Mouse (Mus musculus) liver, embryonic 14.5 days (tissue): ENCODE results near the gene Angptl2. TPM values are rescaled to one million over a fixed set of nuclear protein-coding genes. Genes with fewer than 3 reads are reported as not detected.

Source experiments
- ATAC-seq: fragments of 200-750 bp; cut with Nextera tagmentation; 2 replicates; pipeline ENCODE4 v1.8.0; 2017; ENCODE audit warnings: moderate number of reproducible peaks, mild to moderate bottlenecking, moderate library complexity; ENCODE audit not compliant: insufficient read depth
- DNase-seq, 3 experiments: peaks; one replicate each; pipeline ENCODE4 v3.0.0-alpha.2; 2012 to 2013; ENCODE audit warnings: low read depth in 3 of 3, low spot score in 3 of 3
- H3K27ac ChIP-seq: fragments of 300-500 bp; sonication (generic); 2 replicates; pipeline ENCODE4 v1.5.1; 2014; ENCODE audit warnings: moderate library complexity, mild to moderate bottlenecking, control low read depth, inconsistent platforms
- H3K27me3 ChIP-seq: fragments of 300-500 bp; sonication (generic); 2 replicates; pipeline ENCODE4 v1.6.1; 2014; ENCODE audit warnings: mild to moderate bottlenecking, low read length, moderate library complexity; ENCODE audit not compliant: control insufficient read depth, insufficient read depth
- H3K36me3 ChIP-seq: fragments of 300-500 bp; sonication (generic); replicated peaks from 2 replicates; pipeline ENCODE4 v1.6.1; 2014; ENCODE audit warnings: low read depth; ENCODE audit not compliant: control insufficient read depth, insufficient read depth
- H3K4me1 ChIP-seq, 2 experiments: fragments of 200-500 bp in 1 of 2; fragments of 300-500 bp in 1 of 2; sonication (generic) in 1 of 2; replicated peaks; 2 replicates each; pipeline ENCODE4 v1.6.1; 2012 to 2014; ENCODE audit warnings: antibody characterized with exemption in 1 of 2, inconsistent platforms in 1 of 2, low read length in 1 of 2; ENCODE audit not compliant: control insufficient read depth in 2 of 2, insufficient read depth in 2 of 2
- H3K4me2 ChIP-seq: fragments of 300-500 bp; sonication (generic); 2 replicates; pipeline ENCODE4 v1.6.1; 2014; ENCODE audit warnings: low read depth, mild to moderate bottlenecking, control low read depth, moderate library complexity
- H3K4me3 ChIP-seq, 2 experiments: fragments of 200-500 bp in 1 of 2; fragments of 300-500 bp in 1 of 2; sonication (generic) in 1 of 2; 2 replicates each; pipeline ENCODE4 v1.5.1; 2012 to 2014; ENCODE audit warnings: low read depth in 2 of 2, low read length in 2 of 2, mild to moderate bottlenecking in 2 of 2, control low read depth in 1 of 2, inconsistent platforms in 1 of 2, moderate library complexity in 1 of 2; ENCODE audit not compliant: insufficient read depth in 1 of 2
- H3K9ac ChIP-seq: fragments of 300-500 bp; sonication (generic); replicated peaks from 2 replicates; pipeline ENCODE4 v1.6.1; 2014; ENCODE audit warnings: mild to moderate bottlenecking, control low read depth, moderate library complexity
- H3K9me3 ChIP-seq: fragments of 300-500 bp; sonication (generic); 2 replicates; pipeline ENCODE4 v1.6.1; 2016; ENCODE audit warnings: low read length, mixed read lengths; ENCODE audit not compliant: control insufficient read depth
- CTCF ChIP-seq: IDR thresholded peaks from 2 replicates; pipeline ENCODE4 v1.5.1; 2016; ENCODE audit warnings: antibody characterized with exemption, low read depth, control low read depth
- EP300 ChIP-seq: IDR thresholded peaks from 2 replicates; pipeline ENCODE4 v1.6.1; 2016; ENCODE audit warnings: antibody characterized with exemption, low read depth
- WGBS: fragments of 180-500 bp; shearing (Covaris S2); extraction: QIAGEN DNeasy Blood & Tissue Kit; methylation state at CpG from one replicate; pipeline ENCODE4 v1.1.7; 2014; ENCODE audit not compliant: insufficient replicate concordance; 5-methylcytosine and 5-hydroxymethylcytosine counted together
- polyA plus RNA-seq, 2 experiments: library from polyadenylated mRNA; depleted of rRNA in 1 of 2; stranded (reverse) in 1 of 2; unstranded in 1 of 2; fragments of >200 nt; fragmentation: Nextera tagmentation in 1 of 2; extraction: Ambion mirVana in 1 of 2; gene quantifications; 2 replicates each; pipeline versions ENCODE4 v1.2.1 to v1.2.3; 2012 to 2014

Gene Angptl2
- polyA plus RNA-seq, 2 experiments: 1.3 to 1.8 TPM

- Histone ChIP-seq H3K4me2 (no peak overlapping the region), H3K4me1 (no peaks in the 10 kb centered on the region; a peak in 2 of 4 replicates), H3K36me3 (no peaks in the 10 kb centered on the region), H3K27ac (no peak overlapping the region), H3K9me3 (no peaks in the 10 kb centered on the region), H3K4me3 (no peak overlapping the region), H3K9ac (no peak overlapping the region), H3K27me3 (no peaks in the 10 kb centered on the region)
- no peak for DNase-seq
- TF ChIP-seq EP300 (no peak), CTCF (no peak)
- ATAC-seq: no peak
- 72% methylated on average over 12 of the region's 12 CpGs for WGBS
Measured at GRCm38 (mm10) chr2:33274719-33275490, 59.0 kb downstream of the Angptl2 start.

- Histone ChIP-seq H3K4me2 (no peak overlapping the region), H3K9me3 (no peaks in the 10 kb centered on the region), H3K27me3 (no peaks in the 10 kb centered on the region), H3K4me1 (peaks cover 0 to 7% of the 10 kb centered on the region in 2 experiments; a peak in 2 of 4 replicates), H3K9ac (no peak overlapping the region), H3K27ac (no peak overlapping the region), H3K4me3 (no peak overlapping the region), H3K36me3 (no peaks in the 10 kb centered on the region)
- TF ChIP-seq CTCF: no peak
- TF ChIP-seq EP300: no peak
- ATAC-seq (no peak), DNase-seq (no peak)
- WGBS: 73% methylated on average over 10 of the region's 10 CpGs
Measured at GRCm38 (mm10) chr2:33279758-33280157, 63.9 kb downstream of the Angptl2 start.

DNA sequence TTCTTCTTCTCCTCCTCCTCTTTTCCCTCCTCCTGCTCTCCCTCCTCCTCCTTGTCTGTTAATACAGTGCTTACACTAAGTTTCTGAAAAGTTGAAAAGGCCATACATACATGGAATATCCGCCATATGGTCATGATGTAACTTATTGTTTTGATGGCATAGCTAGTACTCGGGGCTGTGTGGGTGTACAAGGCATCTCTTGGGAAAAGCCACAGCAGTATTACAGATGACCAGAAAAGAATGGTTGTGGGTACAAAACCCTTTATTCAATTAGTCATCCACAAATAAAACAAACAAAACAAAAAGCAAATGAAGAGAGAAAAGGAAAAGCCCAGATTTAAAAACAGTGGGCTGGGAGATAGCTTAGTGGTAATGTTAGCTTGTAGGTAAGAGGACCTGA lies 64.7 kb downstream of the Angptl2 start:
- ATAC-seq: no peak
- 52% methylated on average over 2 of the region's 2 CpGs for WGBS
- TF ChIP-seq CTCF: no peak
- TF ChIP-seq EP300: no peak

GRCm38 (mm10) chr2:33281807-33282206 lies 65.9 kb downstream of the Angptl2 start:
- no peaks in the 10 kb centered on the region for H3K36me3 ChIP-seq
- H3K9ac ChIP-seq: no peak overlapping the region
- peaks cover 0 to 7% of the 10 kb centered on the region in 2 experiments; a peak in 2 of 4 replicates for H3K4me1 ChIP-seq
- ATAC-seq (no peak), DNase-seq (no peak)
- H3K4me2 ChIP-seq: no peak overlapping the region
- H3K4me3 ChIP-seq: no peak overlapping the region
- H3K27me3 ChIP-seq: no peaks in the 10 kb centered on the region
- H3K27ac ChIP-seq: no peak overlapping the region
- no peaks in the 10 kb centered on the region for H3K9me3 ChIP-seq
- no peak for TF ChIP-seq EP300
- TF ChIP-seq CTCF: no peak
- WGBS: 68% methylated on average over 5 of the region's 5 CpGs

More for the DNA sequence above, 64.7 kb downstream of the Angptl2 start:
- Histone ChIP-seq H3K9me3 (no peaks in the 10 kb centered on the region), H3K4me3 (no peak overlapping the region), H3K9ac (no peak overlapping the region), H3K27me3 (no peaks in the 10 kb centered on the region), H3K4me2 (no peak overlapping the region), H3K36me3 (no peaks in the 10 kb centered on the region), H3K27ac (no peak overlapping the region), H3K4me1 (peaks cover 0 to 7% of the 10 kb centered on the region in 2 experiments; a peak in 2 of 4 replicates)
- no peak for DNase-seq

DNA sequence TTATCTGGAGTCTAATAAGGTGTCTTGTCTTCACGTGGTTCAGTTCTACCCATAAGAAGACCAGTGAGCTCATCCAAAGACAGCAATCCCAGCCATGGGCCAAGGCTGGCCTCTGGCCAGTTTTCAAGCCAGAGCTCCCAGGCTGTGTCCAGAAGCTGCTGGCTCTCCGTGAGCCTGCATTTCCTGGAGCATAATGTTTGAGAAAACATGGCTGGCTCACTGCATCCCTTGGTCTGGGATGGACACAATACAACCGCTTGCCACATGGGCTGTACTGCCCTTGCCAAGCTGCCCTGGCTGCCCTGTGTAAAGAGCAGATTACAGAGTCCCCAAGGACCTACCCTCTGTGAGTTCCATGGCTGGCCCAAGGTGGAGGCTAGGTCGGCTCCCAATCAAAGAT lies 67.0 kb downstream of the Angptl2 start:
- WGBS: 57% methylated on average over 4 of the region's 4 CpGs
- no peak overlapping the region for H3K4me3 ChIP-seq
- peaks cover 0 to 7% of the 10 kb centered on the region in 2 experiments; a peak in 2 of 4 replicates for H3K4me1 ChIP-seq
- H3K36me3 ChIP-seq: no peaks in the 10 kb centered on the region
- no peak overlapping the region for H3K9ac ChIP-seq
- DNase-seq: no peak
- no peak overlapping the region for H3K4me2 ChIP-seq
- no peaks in the 10 kb centered on the region for H3K27me3 ChIP-seq
- no peak overlapping the region for H3K27ac ChIP-seq
- ATAC-seq: no peak
- TF ChIP-seq CTCF (no peak), EP300 (no peak)
- H3K9me3 ChIP-seq: no peaks in the 10 kb centered on the region
